Mouse (Mus musculus): Measurements from ENCODE around the gene Slc37a1.
"Not testable (repeated sequence)": the region's sequence is repeated elsewhere in the genome, so short reads cannot be mapped to it uniquely, and the experiment has no call there.

The Slc37a1 gene

DNA sequence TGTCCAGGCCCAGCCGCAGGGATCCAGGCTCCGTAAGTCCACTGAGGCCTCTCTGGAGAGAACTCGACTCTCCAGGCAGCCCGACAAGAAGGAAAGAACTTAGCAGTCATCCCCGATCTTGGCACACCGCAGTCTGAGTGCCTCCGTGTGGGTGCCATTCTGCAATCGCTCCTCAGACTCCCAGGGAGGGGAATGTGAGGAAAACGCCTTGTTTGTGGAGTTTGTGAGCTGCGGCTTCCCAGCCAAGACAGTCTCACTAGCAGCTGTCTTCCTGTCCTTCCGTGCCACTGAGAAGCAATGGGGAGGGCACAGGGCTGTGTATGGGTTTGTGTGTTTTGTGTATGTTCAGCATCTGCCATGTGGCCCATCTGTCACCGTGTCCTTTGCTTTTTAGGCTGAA is 62.8 kb downstream of the Slc37a1 start:
- in situ Hi-C loops (cut with MboI, MseI) = no loop called here

DNA sequence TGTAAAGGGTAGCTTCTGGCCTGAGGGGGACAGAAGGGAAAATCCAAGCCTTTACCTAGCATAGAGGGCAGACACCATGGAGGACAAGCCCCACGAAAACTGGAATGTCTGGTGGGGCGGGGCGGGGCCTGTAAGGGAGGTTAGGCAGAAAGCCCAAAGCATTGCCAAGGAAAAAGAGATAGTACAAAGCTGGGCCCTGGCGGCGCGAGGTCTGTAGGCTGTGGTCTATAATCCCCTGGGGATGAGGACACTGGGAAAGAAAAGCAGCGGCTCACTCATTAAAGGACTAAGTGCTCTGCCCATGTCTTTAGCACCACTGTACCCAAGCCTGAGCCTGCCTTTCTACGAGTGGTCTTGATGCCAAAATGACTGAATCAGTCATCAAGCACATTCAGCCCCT is 65.4 kb downstream of the Slc37a1 start:
- in situ Hi-C loops (cut with MboI, MseI) = no loop called here

GRCm38 (mm10) chr17:31353255-31353654 is 66.7 kb downstream of the Slc37a1 start:
- in situ Hi-C loops (cut with MboI, MseI) = no loop called here

DNA sequence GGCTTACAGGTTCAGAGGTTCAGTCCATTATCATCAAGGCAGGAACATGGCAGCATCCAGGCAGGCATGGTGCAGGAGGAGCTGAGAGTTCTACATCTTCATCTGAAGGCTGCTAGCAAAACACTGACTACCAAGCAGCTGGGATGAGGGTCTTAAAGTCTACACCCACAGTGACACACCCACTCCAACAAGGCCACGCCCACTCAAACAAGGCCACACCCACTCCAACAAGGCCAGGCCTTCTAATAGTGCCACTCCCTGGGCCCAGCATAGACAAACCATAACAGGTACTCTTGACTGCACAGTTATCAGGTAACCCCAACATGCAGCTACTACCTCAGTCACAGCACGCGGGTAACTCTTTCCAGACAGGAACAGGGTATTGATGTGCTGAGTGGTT is 68.1 kb downstream of the Slc37a1 start:
- in situ Hi-C loops (cut with MboI, MseI) = not testable (repeated sequence)

GRCm38 (mm10) chr17:31355792-31356502 is 69.4 kb downstream of the Slc37a1 start:
- in situ Hi-C loops (cut with MboI, MseI) = no loop called here

DNA sequence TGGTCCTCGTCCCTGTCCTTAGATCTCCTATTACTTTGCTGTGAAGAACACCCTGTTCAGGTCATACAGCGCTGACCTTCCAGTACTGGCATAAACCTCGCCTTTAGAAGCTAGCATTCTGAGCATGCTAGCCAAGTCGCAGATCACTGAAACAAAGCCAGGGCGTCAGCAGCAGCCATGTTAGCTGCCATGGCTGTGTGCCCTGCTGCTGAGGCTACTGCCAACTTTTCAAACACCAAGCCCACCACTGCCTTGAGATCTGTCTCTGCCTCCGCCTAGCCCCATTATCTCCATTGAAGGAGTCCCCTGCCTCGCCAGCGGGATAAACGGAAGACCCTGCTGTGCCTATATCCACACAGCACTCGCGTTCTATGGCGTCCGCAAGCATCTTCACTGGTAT is 74.0 kb downstream of the Slc37a1 start:
- in situ Hi-C loops (cut with MboI, MseI) = no loop called here

- in situ Hi-C loops (cut with MboI, MseI) = no loop called here
Measured at GRCm38 (mm10) chr17:31365586-31366166, 79.1 kb downstream of the Slc37a1 start.

DNA sequence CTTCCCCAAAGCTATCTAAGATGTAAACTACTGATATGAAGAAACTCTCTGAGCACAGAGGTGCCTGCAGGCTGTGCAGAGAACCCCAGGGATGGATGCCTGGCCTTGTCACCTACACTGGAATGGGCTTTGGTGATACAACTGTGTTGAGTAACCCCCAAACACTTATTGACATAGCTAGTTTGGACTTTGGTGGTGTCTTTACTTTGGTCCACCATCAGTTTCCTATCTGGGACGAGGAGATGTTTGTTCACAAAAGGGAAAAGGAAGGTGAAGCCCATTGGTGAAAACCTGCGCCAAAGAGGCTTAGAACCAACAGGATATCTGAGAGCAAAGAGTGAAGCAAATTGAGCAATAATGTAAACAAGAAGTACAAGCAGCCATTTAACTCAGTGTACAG is 83.6 kb downstream of the Slc37a1 start:
- in situ Hi-C loops (cut with MboI, MseI) = no loop called here

DNA sequence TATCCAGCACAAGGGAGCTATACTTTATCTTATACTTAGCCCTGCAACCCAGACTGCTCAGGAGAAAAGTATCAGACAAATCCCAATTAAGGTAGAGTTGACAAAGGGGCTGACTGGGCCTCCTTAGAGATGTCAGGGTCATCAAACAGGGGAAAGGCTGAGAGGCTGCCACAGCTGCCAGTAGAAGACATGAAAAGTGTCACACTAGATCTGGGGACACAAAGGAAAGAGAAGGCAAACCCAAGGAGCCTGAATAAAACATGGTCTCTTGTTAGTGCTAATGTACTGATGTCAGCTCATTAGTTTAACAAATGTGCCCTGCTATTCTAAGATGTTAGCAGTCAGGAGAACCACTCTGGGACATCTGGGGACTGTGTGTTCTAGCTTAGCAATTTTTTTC is 84.3 kb downstream of the Slc37a1 start:
- in situ Hi-C loops (cut with MboI, MseI) = no loop called here

GRCm38 (mm10) chr17:31377961-31378360 is 91.4 kb downstream of the Slc37a1 start:
- in situ Hi-C loops (cut with MboI, MseI) = no loop called here

GRCm38 (mm10) chr17:31378361-31378761 is 91.8 kb downstream of the Slc37a1 start:
- in situ Hi-C loops (cut with MboI, MseI) = no loop called here

DNA sequence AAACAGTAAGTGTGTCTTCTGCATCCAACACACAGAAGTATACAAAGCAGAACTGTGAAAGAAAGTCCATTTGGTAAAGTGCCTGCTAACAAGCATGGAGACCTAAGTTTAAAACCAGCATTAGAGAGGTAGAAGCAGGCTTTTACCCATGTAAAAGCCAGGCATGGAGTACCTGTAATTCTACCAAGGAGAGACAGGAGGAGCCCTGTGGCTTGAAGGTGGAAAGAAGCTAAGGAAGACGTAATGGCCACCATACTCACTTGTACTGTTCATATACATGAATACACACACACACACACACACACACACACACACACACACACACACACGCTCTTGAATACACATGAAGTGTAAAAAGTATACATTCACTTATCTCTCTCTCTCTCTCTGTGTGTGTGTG is 92.5 kb downstream of the Slc37a1 start:
- in situ Hi-C loops (cut with MboI, MseI) = no loop called here

- in situ Hi-C loops (cut with MboI, MseI) = no loop called here
Measured at GRCm38 (mm10) chr17:31379863-31380262, 93.3 kb downstream of the Slc37a1 start.

DNA sequence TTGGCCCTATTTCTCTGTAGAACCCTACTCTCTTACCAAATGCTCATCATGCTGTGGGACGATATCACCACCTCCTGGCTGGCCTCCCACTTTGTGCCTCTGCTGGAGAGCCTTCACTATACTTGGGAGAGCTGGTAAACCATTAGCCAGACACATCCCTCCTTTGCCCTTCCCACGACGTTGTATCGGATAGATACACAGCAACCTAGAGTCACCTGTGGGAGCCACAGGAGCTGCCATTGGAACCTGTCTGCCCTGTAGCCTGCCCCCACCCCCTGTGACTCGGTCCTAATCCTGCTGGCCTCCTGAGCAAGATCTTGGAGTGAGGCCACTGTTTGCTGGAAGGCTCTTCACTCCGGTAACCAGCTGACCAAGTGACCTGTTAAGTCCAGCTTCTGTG is 96.7 kb downstream of the Slc37a1 start:
- in situ Hi-C loops (cut with MboI, MseI) = no loop called here

DNA sequence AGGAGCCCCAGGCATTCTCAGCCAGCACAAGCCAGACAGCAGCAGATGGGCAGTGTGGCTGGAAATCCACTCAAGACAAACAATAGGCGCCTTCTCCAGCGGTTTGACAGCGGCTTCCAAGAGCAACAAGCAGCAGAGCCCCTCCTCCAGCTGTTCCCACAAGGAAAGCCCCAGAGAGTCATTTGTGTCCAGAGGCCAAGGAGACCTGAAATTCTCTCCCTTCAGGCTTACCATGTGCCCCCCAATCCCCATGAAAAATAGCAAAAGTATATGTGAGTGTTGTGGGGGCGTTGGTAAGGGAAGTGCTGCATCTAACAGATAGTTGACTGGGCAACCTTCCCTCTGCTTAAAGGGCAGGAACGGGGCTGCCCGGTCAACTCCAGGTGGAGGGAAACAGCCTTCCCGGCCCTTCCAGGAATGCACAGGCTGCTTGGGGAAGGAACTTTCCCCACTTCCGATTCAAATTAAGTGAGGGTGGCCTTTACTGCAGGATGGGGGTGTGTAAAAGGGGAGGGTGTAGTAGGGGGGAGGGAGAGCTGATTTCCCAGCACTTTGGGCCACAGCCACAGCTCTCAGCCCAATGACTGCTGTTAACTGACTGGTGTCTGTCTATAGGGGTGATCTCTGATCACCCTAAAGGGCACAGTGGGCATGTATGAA is 98.5 kb downstream of the Slc37a1 start:
- in situ Hi-C loops (cut with MboI, MseI) = loop anchor here (5.0 kb wide), 1 partner anchor 97 kb away; no protein-coding TSS in a partner anchor

GRCm38 (mm10) chr17:31385671-31386665 is 99.4 kb downstream of the Slc37a1 start, which contains the start of gene Pde9a:
Pde9a (plus strand) TSS chr17:31386210.
- in situ Hi-C loops (cut with MboI, MseI) = loop anchor here (5.0 kb wide), 1 partner anchor 96 kb away; no protein-coding TSS in a partner anchor

DNA sequence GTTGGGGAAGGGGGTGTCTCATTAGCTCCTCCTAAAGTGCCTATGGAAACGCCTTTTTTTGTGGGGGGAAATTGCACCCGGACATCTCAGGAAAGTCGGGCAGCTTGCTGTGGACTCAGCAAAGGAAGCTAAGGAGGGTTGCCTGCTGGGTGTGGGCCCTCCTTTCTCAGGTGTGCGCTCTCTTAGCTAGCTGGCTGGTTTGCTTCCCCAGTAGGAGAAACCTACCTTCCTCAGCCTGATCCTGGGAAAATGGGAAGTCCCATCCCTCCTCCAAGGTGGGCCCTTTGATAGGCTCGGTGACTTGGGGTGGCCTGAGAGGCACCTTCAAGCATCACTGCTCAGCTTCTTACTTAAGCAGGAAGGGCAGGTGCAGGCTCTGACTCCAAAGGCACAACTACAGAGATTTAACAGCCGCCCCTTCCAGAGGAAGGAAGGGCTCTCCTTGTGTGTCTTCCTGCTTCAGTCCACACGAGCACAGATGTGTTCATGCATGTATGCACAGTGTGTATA is 100.2 kb downstream of the Slc37a1 start:
- in situ Hi-C loops (cut with MboI, MseI) = loop anchor here (5.0 kb wide), 1 partner anchor 95 kb away; no protein-coding TSS in a partner anchor

DNA sequence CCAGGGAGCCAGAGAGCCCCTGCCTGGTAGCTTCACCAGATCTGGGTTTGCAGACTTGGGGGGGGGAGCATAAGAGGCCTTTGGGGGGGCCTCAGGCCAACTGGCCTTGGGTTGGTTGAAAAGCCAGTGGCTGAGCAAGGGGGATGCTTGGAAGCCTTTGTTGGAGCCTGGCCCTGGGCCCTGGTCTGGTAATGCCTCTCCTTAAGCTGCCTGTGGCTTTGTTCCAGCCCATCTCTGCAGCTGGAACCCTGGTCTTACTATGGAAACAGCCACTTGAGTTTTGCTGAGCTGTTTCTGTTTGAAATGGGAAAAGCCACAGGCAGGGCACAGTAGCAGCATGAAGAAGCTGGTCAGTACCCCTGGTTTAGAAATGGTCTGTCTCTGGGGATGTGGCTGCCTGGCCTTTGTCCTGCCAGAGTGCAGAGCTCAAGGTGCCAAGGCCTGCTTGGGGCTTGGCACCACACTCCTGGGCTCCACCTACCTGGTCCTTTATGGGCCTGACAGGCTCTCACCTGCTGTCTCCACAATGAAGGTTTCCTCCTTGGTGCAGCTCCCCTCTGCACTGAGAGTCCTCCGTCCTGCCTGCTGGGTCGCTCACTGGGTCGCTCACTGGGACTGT is 102.9 kb downstream of the Slc37a1 start:
- in situ Hi-C loops (cut with MboI, MseI) = loop anchor here (5.0 to 10.0 kb wide), 2 partner anchors 93 to 505 kb away; no protein-coding TSS in a partner anchor

GRCm38 (mm10) chr17:31391462-31391861 is 104.9 kb downstream of the Slc37a1 start:
- in situ Hi-C loops (cut with MboI, MseI) = loop anchor here (10.0 kb wide), 1 partner anchor 507 kb away; no protein-coding TSS in a partner anchor

DNA sequence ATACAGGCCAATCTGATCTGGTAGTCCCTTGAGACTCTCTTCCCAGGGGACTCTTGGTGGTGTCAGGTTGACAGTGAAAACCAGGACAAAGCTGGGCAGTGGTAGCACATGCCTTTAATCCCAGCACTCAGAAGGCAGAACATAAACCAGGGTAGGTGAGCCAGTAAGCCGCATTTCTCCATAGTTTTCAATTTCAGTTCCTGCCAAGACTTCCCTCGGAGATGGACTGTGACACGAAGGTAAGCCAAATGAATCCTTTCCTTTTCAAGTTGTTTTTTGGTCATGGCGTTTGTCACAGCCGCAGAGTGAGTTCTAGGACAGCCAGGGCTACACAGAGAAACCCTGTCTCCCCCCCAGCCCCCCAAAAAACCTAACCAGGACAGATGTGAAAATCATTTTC is 105.4 kb downstream of the Slc37a1 start:
- in situ Hi-C loops (cut with MboI, MseI) = loop anchor here (10.0 kb wide), 1 partner anchor 507 kb away; no protein-coding TSS in a partner anchor

Measured in T-helper 1 cell (primary cell).